Mouse (Mus musculus) heart, postnatal 0 days (tissue): ENCODE measurements around the gene Hoxa1. TPM values are rescaled to one million over a fixed set of nuclear protein-coding genes. Genes with fewer than 3 reads are reported as not detected.

Experiments used
- ATAC-seq: fragments of 200-750 bp; cut with Nextera tagmentation; 2 replicates; pipeline ENCODE4 v1.8.0; 2017; ENCODE audit warnings: low read depth, moderate number of reproducible peaks, moderate library complexity; ENCODE audit not compliant: insufficient read depth
- DNase-seq: peaks from one replicate; pipeline ENCODE4 v3.0.0-alpha.2; 2016; ENCODE audit warnings: low spot score
- H3K27ac ChIP-seq: fragments of 300-500 bp; sonication (generic); 2 replicates; pipeline ENCODE4 v1.5.1; 2014; ENCODE audit warnings: low read depth, mild to moderate bottlenecking
- H3K27me3 ChIP-seq: fragments of 300-500 bp; sonication (generic); 2 replicates; pipeline ENCODE4 v1.6.1; 2014; ENCODE audit warnings: low read length, mixed read lengths; ENCODE audit not compliant: control insufficient read depth, insufficient read depth
- H3K36me3 ChIP-seq: fragments of 300-500 bp; sonication (generic); replicated peaks from 2 replicates; pipeline ENCODE4 v1.6.1; 2014; ENCODE audit warnings: low read length, mixed read lengths; ENCODE audit not compliant: control insufficient read depth, insufficient read depth
- H3K4me1 ChIP-seq: fragments of 300-500 bp; sonication (generic); 2 replicates; pipeline ENCODE4 v1.6.1; 2014; ENCODE audit warnings: antibody characterized with exemption; ENCODE audit not compliant: control insufficient read depth, insufficient read depth
- H3K4me2 ChIP-seq: fragments of 300-500 bp; sonication (generic); 2 replicates; pipeline ENCODE4 v1.6.1; 2014; ENCODE audit warnings: low read depth, mild to moderate bottlenecking, low read length, moderate library complexity
- H3K4me3 ChIP-seq: fragments of 300-500 bp; sonication (generic); 2 replicates; pipeline ENCODE4 v1.5.1; 2014; ENCODE audit warnings: low read depth, low read length
- H3K9ac ChIP-seq: fragments of 300-500 bp; sonication (generic); replicated peaks from 2 replicates; pipeline ENCODE4 v1.6.1; 2014; ENCODE audit warnings: low read depth, low read length, mixed read lengths
- H3K9me3 ChIP-seq: fragments of 300-500 bp; sonication (generic); replicated peaks from 2 replicates; pipeline ENCODE4 v1.6.1; 2016; ENCODE audit warnings: low read length; ENCODE audit not compliant: control insufficient read depth
- CTCF ChIP-seq: IDR thresholded peaks from 2 replicates; pipeline ENCODE4 v1.5.1; 2016; ENCODE audit warnings: antibody characterized with exemption, control low read depth, low read depth
- EP300 ChIP-seq: IDR thresholded peaks from 2 replicates; pipeline ENCODE4 v1.6.1; 2016; ENCODE audit warnings: antibody characterized with exemption, low read depth
- WGBS: fragments of 180-500 bp; shearing (Covaris S2); extraction: QIAGEN DNeasy Blood & Tissue Kit; methylation state at CpG from one replicate; pipeline ENCODE4 v1.1.7; 2014; 5-methylcytosine and 5-hydroxymethylcytosine counted together
- polyA plus RNA-seq: library from polyadenylated mRNA; unstranded; fragments of >200 nt; fragmentation: Nextera tagmentation; extraction: Ambion mirVana; gene quantifications from 2 replicates; pipeline ENCODE4 v1.2.1, GENCODE M21; 2015
- total RNA-seq: library from RNA; depleted of rRNA; stranded (reverse); fragments of >200 nt; gene quantifications from 2 replicates; pipeline ENCODE4 v1.2.3, GENCODE M21; 2014; ENCODE audit warnings: low replicate concordance; rRNA removed

Gene Hoxa1
- total RNA-seq = 0.23 TPM in 1 of 2 replicates, not detected in the other
- 0.08 and 0.15 TPM in 2 replicates for polyA plus RNA-seq

DNA sequence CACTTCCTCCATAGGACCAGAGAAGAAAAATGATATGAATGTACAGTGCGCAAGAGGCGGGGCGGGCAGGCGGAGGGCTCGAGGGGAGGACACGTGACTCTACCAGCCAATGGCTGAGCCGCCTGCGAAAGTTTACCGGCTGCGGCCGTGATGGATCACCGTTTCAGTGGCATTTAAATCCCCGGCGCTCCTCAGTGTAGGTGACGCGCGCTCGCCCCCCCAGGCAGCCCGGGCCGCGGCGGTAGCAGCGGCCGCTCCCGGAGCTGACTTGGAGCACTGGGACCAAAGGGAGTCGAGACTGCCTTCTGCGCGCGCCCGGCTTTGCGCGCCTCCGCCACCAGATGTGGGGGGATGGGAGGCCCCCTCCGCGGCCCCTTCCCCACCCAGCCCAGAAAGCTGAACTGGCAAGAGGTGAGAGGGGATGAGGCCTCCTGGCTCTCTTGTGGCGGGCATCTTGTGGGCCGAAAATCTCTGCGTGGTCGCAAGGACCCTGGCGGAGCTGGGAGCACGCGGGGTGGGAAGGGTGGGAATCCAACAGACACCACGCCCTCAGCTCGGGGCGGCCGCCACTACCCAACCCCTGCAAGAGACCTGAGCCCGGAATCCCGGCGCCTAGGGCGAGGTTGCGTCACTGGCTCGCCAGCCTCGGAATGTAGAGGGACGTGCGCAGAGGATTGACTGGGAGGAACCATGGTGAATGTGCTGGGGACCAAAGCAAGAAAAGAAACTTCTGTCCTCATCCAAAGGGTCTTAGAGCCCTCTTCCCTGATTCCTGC, at the start of gene Hoxa1:
Gene Hoxa1 (minus strand): TSS at position 42 of the 776 bp plus-strand sequence.
- WGBS = under 1% methylated on average over 48 of the region's 55 CpGs
- H3K4me1 ChIP-seq = no peaks in the 10 kb centered on the region; the same call in 1 of the 2 replicates
- peak; percentile 54 for DNase-seq
- TF ChIP-seq EP300 (no peak), CTCF (no peak)
- H3K36me3 ChIP-seq = no peaks in the 10 kb centered on the region
- H3K4me3 ChIP-seq = peak within 1 kb of the TSS; percentile 65
- peak within 1 kb of the TSS; percentile 43 for H3K9ac ChIP-seq
- H3K27ac ChIP-seq = peak within 1 kb of the TSS; percentile 69
- H3K4me2 ChIP-seq = peak within 1 kb of the TSS; percentile 91
- H3K9me3 ChIP-seq = no peaks in the 10 kb centered on the region
- H3K27me3 ChIP-seq = peaks cover 100% of the 10 kb centered on the region
- peak; percentile 75 for ATAC-seq

GRCm38 (mm10) chr6:52207684-52207976, 49.5 kb upstream of the Hoxa1 start:
- Histone ChIP-seq H3K27me3 (peaks cover 99% of the 10 kb centered on the region), H3K4me2 (no peak overlapping the region), H3K36me3 (no peaks in the 10 kb centered on the region), H3K27ac (no peak overlapping the region), H3K4me3 (no peak overlapping the region), H3K9ac (no peak overlapping the region), H3K4me1 (no peaks in the 10 kb centered on the region), H3K9me3 (no peaks in the 10 kb centered on the region)
- no peak for ATAC-seq
- DNase-seq = no peak
- TF ChIP-seq EP300 (no peak), CTCF (no peak)

GRCm38 (mm10) chr6:52206882-52207683, 49.0 kb upstream of the Hoxa1 start:
- Histone ChIP-seq H3K9me3 (no peaks in the 10 kb centered on the region), H3K9ac (no peak overlapping the region), H3K27ac (no peak overlapping the region), H3K36me3 (no peaks in the 10 kb centered on the region), H3K4me2 (no peak overlapping the region), H3K4me1 (no peaks in the 10 kb centered on the region), H3K27me3 (peaks cover 99% of the 10 kb centered on the region), H3K4me3 (no peak overlapping the region)
- 13% methylated on average over 4 of the region's 4 CpGs for WGBS
- no peak for DNase-seq
- no peak for ATAC-seq
- TF ChIP-seq CTCF (no peak), EP300 (no peak)

DNA sequence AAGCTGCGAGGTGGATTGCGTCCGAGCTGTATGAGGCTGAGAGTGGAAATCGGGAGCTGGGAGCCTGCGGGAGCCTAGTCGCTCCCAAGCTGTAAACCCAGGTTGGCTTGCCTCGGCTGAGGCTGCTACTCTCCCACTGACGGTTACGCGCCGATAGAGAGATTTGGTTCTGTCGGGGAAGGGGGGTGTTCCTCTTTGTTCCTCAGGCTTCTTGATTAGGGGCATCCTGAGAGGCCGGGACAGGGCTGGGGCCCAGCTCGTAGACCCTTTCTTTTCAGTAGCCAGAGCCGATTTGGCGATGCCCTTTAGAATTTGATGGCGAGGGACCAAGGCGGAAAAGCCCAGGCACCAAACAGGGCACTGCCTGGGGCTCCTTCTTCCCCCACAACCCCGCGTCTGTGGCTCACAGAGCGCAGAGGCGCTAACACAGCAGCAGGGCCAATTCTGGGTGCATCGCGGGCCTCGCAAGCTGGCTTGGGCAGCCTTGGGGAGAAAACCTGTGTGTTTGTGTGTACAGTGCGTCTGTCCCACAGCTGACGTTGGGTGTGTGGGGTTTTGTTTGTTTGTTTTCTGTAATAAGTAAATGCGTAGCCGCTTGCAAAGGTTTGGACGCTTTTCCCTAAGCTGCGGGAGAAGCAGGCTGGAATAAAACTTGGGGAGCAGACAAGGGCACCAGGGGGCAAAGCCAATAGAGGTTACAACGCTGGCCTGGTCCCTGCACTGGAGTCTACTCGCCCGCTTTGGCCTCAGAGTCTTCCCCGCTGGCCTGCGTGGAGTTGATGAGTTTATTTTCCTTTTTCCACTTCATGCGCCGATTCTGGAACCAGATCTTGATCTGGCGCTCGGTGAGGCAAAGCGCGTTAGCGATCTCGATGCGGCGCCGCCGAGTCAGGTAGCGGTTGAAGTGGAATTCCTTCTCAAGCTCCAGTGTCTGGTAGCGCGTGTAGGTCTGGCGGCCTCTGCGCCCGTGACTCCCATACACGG, 47.8 kb upstream of the Hoxa1 start:
- WGBS = 5% methylated on average over 55 of the region's 55 CpGs
- DNase-seq = no peak
- Histone ChIP-seq H3K9ac (no peak overlapping the region), H3K4me1 (no peaks in the 10 kb centered on the region), H3K4me3 (peak overlapping the region; percentile 2; the same call in 1 of the 2 replicates), H3K4me2 (no peak overlapping the region), H3K9me3 (no peaks in the 10 kb centered on the region), H3K27me3 (peaks cover 99% of the 10 kb centered on the region), H3K27ac (no peak overlapping the region), H3K36me3 (no peaks in the 10 kb centered on the region)
- TF ChIP-seq CTCF (no peak), EP300 (no peak)
- ATAC-seq = no peak

DNA sequence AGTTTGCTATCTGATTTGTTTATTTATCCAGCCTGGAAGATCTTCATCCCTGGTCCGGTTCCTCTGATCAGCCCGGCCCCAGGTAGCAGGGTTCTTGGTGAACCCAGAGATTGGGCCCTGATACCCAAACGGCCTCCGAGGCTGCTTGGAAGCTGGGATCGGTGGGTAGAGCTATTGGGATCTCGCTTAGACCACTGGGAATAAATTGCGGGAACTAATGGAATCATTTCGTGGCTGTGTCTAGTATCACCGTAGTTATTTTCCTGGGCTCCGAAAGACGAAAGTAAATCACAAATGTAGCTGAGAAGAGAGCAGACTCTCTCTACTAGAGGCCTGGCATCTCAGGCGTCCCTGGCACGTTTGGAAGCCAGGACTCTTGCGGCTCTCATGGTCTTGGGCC, 47.1 kb upstream of the Hoxa1 start:
- 9% methylated on average over 14 of the region's 14 CpGs for WGBS
- H3K27ac ChIP-seq = no peak overlapping the region
- no peak overlapping the region for H3K4me3 ChIP-seq
- ATAC-seq = no peak
- no peak overlapping the region for H3K9ac ChIP-seq
- no peaks in the 10 kb centered on the region for H3K4me1 ChIP-seq
- peaks cover 99% of the 10 kb centered on the region for H3K27me3 ChIP-seq
- TF ChIP-seq EP300 (no peak), CTCF (no peak)
- H3K9me3 ChIP-seq = no peaks in the 10 kb centered on the region
- no peaks in the 10 kb centered on the region for H3K36me3 ChIP-seq
- no peak for DNase-seq
- H3K4me2 ChIP-seq = no peak overlapping the region
